Mouse (Mus musculus): ENCODE results near the gene Sytl3.
"Not testable (repeated sequence)": the region's sequence is repeated elsewhere in the genome, so short reads cannot be mapped to it uniquely, and the experiment has no call there.

DNA sequence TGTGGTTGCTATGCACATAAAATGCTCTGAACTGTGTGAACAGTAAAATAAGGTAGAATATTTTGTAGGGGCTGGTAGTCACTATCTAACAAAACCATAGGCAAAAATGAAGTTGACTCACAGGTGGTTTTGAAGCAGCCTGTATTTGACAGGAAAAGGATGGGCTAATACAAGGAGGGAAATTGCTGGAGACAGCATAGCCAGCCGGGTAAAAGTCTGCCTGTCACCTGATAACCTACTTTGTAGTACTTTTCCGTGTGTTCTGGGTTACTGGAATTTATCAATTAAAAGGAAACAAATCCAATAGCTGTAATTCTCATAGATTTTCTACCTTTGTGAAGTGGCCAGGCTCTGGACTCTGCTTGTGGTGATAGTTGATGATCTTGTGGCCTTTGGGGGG lies 54.6 kb downstream of the Sytl3 start:
- not testable (repeated sequence) for TF ChIP-seq POLR2A (IDR thresholded peaks at IDR 0.05; ENCODE audit: extremely low read depth, insufficient read depth, low read length); CTCF (IDR thresholded peaks at IDR 0.05; ENCODE audit: low read depth, low read length)

All from liver, adult 2 months (tissue).